Mouse (Mus musculus) layer of hippocampus, adult 11-12 months (tissue): ENCODE results near the gene Hapln3.

Experiments used
- DNase-seq: peaks from one replicate; pipeline ENCODE4 v3.0.0; 2022; ENCODE audit warnings: low spot score

Gene Hapln3

GRCm38 (mm10) chr7:79130843-79131444 is at the start of gene Hapln3:
TSS of gene Hapln3 (minus strand) at chr7:79131018.
- no peak for DNase-seq

- no peak for DNase-seq
Measured at GRCm38 (mm10) chr7:79173800-79174199, 43.0 kb upstream of the Hapln3 start.

- DNase-seq, result no peak
Measured at GRCm38 (mm10) chr7:79171782-79172181, 41.0 kb upstream of the Hapln3 start.

- no peak for DNase-seq
Measured at GRCm38 (mm10) chr7:79167006-79167562, 36.3 kb upstream of the Hapln3 start.

- no peak for DNase-seq
Measured at GRCm38 (mm10) chr7:79159406-79159805, 28.6 kb upstream of the Hapln3 start.

GRCm38 (mm10) chr7:79149522-79149921 is 18.7 kb upstream of the Hapln3 start:
- DNase-seq, result no peak

GRCm38 (mm10) chr7:79148711-79149266 is 18.0 kb upstream of the Hapln3 start, which contains the start of gene Mfge8:
TSS of gene Mfge8 (minus strand) at chr7:79149060.
- peak; percentile 83 for DNase-seq

GRCm38 (mm10) chr7:79147931-79148653 is 17.3 kb upstream of the Hapln3 start:
- no peak for DNase-seq

- no peak for DNase-seq
Measured at GRCm38 (mm10) chr7:79147011-79147837, 16.4 kb upstream of the Hapln3 start.

- peak; percentile 87 for DNase-seq
Measured at GRCm38 (mm10) chr7:79140897-79141296, 10.1 kb upstream of the Hapln3 start.

- DNase-seq, result no peak
Measured at GRCm38 (mm10) chr7:79139891-79140591, 9.2 kb upstream of the Hapln3 start.

- DNase-seq, result no peak
Measured at GRCm38 (mm10) chr7:79139328-79139824, 8.6 kb upstream of the Hapln3 start.

GRCm38 (mm10) chr7:79133391-79133790 is 2.6 kb upstream of the Hapln3 start:
- no peak for DNase-seq

- no peak for DNase-seq
Measured at GRCm38 (mm10) chr7:79130385-79130784, 433 bp downstream of the Hapln3 start.

- no peak for DNase-seq
Measured at GRCm38 (mm10) chr7:79129883-79130282, 935 bp downstream of the Hapln3 start.

- peak; percentile 59 for DNase-seq
Measured at GRCm38 (mm10) chr7:79123465-79123864, 7.4 kb downstream of the Hapln3 start.

GRCm38 (mm10) chr7:79113848-79114247 is 17.0 kb downstream of the Hapln3 start:
- no peak for DNase-seq

- DNase-seq, result no peak
Measured at GRCm38 (mm10) chr7:79096492-79096891, 34.3 kb downstream of the Hapln3 start.

- DNase-seq, result peak; percentile 24
Measured at GRCm38 (mm10) chr7:79089111-79089510, 41.7 kb downstream of the Hapln3 start.

- DNase-seq, result peak; percentile 75
Measured at GRCm38 (mm10) chr7:79080572-79081399, 50.0 kb downstream of the Hapln3 start.
